Mouse (Mus musculus) hindlimb bud, embryonic 11.5 days (tissue): ENCODE results near the gene Dip2b.

Source experiments
- DNase-seq: peaks from one replicate; pipeline ENCODE4 v3.0.0-alpha.2; 2012; ENCODE audit warnings: low read depth, low spot score; ENCODE audit errors: extremely low spot score

Dip2b gene

DNA sequence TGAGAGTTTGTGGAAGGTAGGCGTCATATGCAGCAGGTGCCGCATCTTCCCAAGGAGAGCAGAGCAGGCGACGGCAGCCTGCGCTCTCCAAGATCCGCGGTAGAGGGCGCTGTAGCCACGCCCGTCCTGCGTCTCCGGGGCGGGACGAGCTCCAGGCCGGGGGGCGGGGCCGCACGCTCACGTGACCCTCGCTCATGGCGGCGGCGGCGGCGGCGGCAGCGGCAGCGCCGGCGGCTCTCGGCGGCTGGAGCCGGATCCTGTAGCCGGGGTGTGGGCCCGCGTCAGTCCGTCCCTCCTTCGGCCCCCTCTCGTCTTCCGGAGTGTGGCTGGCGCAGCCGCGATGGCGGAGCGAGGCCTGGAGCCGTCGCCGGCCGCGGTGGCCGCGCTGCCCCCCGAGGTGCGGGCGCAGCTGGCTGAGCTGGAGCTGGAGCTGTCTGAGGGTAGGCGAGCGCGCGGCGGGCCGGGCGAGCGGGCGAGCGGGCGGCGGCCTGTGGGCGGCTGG, at the start of gene Dip2b:
TSS of gene Dip2b (plus strand) at position 195 of the 502 bp plus-strand sequence.
- DNase-seq, result peak; percentile 63

DNA sequence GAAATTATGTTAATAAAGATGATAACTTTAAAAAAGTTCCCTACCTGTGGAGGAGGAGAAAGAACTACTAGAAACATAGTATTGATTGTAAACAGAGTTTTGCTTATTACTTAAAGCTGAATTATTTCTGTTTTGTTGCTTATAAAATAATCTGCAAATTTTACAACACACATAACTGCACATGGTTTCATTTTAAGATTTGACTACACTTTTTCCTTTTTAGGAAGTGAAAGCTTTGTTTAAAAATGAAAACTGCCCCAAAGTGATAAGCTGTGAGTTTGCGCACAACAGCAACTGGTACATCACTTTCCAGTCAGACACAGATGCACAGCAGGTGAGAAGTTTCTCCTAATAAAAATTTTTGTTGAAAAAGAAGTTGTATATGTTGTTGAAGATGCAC, 45.4 kb upstream of the Dip2b start:
- DNase-seq, result no peak

DNA sequence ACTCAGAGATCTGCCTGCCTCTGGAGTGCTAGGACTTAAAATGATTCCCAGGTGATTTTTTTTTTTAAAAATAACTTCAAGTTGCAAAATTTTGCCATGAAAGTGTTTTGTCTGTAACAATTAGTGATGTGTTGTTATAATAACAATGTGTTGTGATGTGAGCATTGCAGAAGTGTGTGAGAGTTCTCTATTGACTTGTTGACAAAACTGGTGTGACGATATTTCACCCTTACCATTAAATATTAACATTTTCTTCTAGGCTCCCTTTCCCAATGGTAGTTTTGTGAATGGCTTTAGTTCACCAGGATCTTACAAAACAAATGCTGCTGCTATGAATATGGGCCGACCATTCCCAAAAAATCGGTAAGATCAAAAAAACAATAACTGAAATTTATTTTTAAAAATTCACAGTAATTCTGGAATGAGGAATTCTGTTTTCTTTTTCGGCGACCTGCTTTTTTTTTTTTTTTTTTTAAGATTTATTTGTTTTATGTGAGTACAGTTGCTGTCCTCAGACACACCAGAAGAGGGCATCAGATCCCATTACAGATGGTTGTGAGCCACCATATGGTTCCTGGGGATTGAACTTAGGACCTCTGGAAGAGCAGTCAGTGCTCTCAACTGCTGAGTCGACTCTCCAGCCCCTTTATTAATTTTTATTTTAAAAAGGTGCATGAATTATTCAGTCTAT, 41.2 kb upstream of the Dip2b start:
- DNase-seq, result no peak

DNA sequence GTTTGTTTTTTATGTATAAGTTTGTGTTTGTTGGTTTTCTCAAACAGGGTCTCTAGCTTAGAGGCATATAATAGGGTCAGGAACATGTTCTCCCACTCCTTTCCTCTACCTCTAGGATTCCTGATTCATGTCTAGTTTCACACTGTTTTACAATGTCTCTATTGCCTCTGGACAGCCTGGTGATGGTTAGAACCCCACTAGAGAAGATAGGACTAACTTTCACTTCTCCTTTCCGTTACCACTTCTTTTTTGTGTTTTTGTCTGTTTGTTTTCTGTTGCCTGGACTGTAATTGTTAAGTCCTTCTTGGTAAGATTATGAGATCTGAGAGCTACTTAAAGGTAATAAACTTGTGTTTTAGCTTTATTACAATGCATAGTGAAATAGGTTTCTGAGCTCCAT, 39.1 kb upstream of the Dip2b start:
- DNase-seq, result no peak

GRCm38 (mm10) chr15:100004677-100005273, 33.7 kb upstream of the Dip2b start:
- no peak for DNase-seq

- DNase-seq, result no peak
Measured at GRCm38 (mm10) chr15:100006180-100006579, 32.3 kb upstream of the Dip2b start.

- DNase-seq, result no peak
Measured at GRCm38 (mm10) chr15:100018280-100018899, 20.1 kb upstream of the Dip2b start.

DNA sequence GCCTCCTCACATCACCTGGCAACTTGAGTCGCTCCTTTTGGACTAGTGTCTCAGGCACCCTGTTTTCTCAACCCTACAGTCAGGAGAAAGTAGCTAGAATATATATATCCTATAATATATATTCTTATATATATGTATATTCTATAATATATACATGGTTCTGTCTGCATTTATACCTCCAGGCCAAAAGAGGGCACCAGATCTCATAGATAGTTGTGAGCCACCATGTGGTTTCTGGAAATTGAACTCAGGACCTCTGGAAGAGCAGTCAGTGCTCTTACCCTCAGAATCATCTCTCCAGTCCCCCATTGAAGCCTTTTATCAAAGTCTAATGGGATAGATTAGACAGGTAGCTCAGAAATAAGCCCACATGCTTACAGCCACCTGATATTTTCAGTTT, 17.3 kb upstream of the Dip2b start:
- DNase-seq, result no peak

DNA sequence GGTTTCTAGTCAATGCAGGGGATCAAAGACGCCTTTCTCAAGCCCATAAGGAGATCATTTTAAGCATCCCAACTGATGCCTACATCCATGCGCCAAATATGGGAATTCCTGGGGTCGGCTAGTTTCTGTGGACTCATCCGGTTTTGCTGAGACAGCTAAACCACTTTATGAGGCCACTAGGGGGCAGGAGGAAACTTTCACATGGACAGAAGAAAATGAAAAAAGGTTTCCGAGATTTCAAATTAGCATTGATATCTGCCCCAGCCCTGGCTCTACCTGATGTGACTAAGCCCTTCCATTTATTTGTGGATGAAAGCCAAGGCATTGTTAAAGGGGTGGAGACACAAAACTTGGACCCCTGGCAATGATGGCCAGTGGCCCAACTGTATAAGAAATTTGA, 15.5 kb upstream of the Dip2b start:
- DNase-seq, result no peak

GRCm38 (mm10) chr15:100025076-100025834, 13.2 kb upstream of the Dip2b start:
- no peak for DNase-seq

DNA sequence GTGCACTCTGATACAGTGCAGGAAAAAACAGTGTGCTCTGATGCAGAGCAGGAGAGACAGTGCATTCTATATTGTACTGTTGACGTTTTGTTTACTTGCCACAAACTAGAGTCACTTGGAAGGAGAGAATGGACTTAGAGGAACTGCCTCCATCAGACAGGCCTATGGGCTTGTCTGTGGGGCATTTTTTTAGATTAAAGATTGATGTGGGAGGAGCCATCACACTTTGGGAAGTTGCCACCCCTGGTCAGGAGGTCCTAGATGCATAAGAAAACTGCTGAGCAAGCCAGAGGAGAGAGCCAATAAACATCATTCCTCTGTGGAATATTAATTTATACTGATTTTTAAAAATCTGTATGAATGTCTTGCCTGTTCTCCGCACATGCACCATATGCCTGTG, 10.3 kb upstream of the Dip2b start:
- no peak for DNase-seq

GRCm38 (mm10) chr15:100029497-100029896, 9.0 kb upstream of the Dip2b start:
- no peak for DNase-seq

- no peak for DNase-seq
Measured at GRCm38 (mm10) chr15:100029900-100030299, 8.6 kb upstream of the Dip2b start.

GRCm38 (mm10) chr15:100032546-100032945, 5.9 kb upstream of the Dip2b start:
- DNase-seq, result no peak

DNA sequence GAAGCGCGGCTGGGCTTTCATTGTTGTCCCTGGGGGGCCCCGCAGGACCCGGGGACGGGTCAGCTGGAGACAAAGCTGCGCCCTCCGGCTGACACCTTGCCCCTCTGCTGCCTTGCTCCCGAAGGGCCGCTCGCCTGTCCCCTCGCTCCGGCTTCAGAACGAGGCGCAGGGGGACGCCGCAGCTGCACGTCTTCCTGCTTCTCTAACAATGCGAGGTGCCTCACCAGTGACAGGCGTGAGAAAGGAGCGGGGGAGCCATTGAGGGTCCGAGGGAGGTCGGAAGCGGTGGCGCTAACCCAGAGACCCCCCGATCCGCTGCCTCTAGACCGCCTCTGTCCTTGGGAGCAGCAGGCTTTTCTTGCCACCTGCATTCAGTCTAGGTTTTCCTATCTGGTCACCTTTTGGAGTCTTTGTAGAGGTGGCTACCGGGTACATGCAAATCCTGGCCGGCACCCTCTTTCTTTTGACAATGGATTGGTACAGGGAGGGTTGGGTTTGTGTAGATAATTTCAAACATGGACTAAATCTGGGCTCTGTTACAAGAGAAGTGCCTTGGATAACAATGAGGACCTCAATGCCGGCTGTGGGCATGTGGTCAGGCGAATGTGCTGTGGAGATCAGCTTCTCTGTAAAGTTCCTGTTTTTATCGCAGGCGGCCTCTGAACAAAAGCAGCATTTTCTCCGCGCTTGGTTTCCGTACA, 687 bp downstream of the Dip2b start:
- DNase-seq, result peak; percentile 26

- no peak for DNase-seq
Measured at GRCm38 (mm10) chr15:100040541-100041266, 2.2 kb downstream of the Dip2b start.

DNA sequence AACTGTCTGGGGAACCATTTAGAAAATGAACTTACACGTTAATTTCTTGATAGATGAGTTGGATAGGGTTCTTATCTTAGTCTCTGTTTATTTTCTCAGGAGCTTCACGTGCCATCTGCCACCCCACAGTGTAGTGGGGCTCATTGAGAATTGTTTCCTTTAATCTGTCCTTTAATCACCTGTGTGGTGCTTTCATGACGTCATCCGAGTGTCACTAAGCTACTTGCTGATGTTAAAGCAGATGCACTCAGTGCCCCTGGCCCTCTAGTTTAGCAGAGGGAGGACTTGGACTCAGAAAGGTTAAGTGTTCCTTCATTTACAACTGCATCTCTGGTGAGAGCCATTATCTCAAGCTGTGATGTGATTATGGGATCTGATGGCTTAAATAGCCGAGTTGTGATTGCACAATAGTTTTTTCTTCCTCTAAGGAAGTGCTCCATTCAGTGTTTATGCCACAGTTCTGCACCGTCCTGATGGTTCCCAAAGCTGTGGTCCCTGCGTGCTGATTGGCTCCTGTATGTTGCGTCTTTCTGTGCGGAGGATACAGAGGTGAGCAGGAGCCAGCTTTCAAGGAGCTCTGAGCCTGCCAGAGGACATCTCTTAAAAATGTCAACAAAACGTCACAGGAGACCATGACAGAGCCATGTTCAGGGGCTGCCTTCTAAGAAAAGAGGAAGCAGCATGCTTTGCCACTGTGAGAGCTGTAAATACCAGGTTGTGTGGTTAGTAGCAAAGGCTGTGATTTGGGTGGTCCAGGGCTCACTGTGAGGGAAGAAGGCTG, 3.0 kb downstream of the Dip2b start:
- DNase-seq, result no peak

- no peak for DNase-seq
Measured at GRCm38 (mm10) chr15:100042048-100042400, 3.6 kb downstream of the Dip2b start.

GRCm38 (mm10) chr15:100045576-100045975, 7.1 kb downstream of the Dip2b start:
- no peak for DNase-seq
